Mouse (Mus musculus): ENCODE data around the gene Rpl14. TPM values are rescaled to one million over a fixed set of nuclear protein-coding genes. Genes with fewer than 3 reads are reported as not detected.
"Not testable (repeated sequence)": the region's sequence is repeated elsewhere in the genome, so short reads cannot be mapped to it uniquely, and the experiment has no call there.

Gene Rpl14
- 375 and 390 TPM in 2 replicates for polyA plus RNA-seq (2015; fragmentation: Nextera tagmentation; extraction: Ambion mirVana)

DNA sequence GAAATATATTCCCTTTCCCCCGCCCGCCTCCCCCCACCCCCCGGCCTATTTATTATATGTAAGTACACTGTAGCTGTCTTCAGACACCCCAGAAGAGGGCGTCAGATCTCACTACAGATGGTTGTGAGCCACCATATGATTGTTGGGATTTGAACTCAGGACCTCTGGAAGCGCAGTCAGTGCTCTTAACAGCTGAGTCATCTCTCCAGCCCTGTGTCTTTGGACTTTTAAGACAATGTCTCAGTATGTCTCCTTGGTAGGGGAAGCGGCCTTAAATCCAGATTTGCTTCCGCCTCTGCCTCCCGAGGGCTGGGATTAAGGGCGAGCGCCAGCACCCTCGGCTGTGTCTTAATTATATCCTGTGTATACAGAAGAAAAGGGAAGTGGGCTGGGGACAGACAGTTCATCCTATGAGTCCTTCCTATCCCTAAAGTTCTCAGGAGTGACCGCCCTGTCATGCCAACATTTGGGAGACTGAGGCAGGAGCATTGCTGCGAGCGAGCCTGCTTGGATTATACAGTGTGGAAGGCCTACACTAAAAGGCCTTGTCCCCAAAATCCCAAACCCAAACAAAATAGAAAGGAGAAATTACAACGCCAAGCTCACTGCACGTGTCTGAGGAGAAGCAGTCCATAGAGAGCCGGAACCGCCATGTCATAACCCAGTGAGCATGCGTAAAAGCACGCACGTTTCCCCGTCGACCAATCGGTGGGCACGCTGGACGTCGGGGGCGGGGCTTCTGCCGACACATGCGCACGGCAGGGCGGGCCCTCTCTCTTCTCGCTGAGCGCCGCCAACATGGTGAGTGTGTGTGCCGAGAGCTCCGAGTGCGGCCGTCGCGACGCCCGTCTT, at the start of gene Rpl14:
Gene Rpl14, plus strand, starts transcription at position 704 of the 852 bp plus-strand sequence.
- peak within 1 kb of the TSS; percentile 78 for H3K4me2 ChIP-seq (ENCODE audit: low read depth, low read length)
- H3K4me1 ChIP-seq (ENCODE audit: control insufficient read depth, insufficient read depth, low read length), result peaks cover 14% of the 10 kb centered on the region
- peak within 1 kb of the TSS; percentile 96 for H3K4me3 ChIP-seq (ENCODE audit: low read length)
- H3K9me3 ChIP-seq (replicated peaks; ENCODE audit: control insufficient read depth, low read length), result no peaks in the 10 kb centered on the region
- peak within 1 kb of the TSS; percentile 94 for H3K9ac ChIP-seq (ENCODE audit: low read length)
- H3K27ac ChIP-seq (ENCODE audit: low read length), result peak within 1 kb of the TSS; percentile 85
- H3K27me3 ChIP-seq (ENCODE audit: control insufficient read depth, insufficient read depth, low read length), result no peaks in the 10 kb centered on the region
- peaks cover 33% of the 10 kb centered on the region for H3K36me3 ChIP-seq (ENCODE audit: control insufficient read depth, insufficient read depth)
- ATAC-seq (replicated peaks; ENCODE audit: extremely low read depth, insufficient read depth, low FRiP score), result peak; percentile 95
- WGBS, result 4% methylated on average over 43 of the region's 43 CpGs

DNA sequence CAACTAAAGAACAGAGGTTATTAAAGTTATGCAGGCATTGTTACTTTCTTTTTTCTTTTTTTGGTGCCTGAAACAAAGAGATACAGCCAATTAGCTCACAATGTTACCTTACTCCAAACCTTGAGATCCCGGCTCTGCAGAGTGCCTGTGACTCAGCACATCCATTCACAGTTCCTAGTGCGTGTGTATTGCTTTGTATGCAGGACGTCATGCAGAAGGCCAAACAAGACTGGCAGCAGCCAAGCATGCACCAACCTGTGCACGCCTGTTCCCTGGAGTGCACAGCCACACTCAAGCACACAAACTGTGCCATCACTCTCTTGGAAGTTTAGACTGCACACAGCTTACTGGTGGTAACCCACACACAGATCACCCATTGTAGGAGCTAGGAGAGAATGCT, 44.0 kb upstream of the Rpl14 start:
- no peak overlapping the region for H3K27ac ChIP-seq (ENCODE audit: low read length)
- no peaks in the 10 kb centered on the region for H3K36me3 ChIP-seq (ENCODE audit: control insufficient read depth, insufficient read depth)
- ATAC-seq (replicated peaks; ENCODE audit: extremely low read depth, insufficient read depth, low FRiP score), result no peak
- no peaks in the 10 kb centered on the region for H3K27me3 ChIP-seq (ENCODE audit: control insufficient read depth, insufficient read depth, low read length)
- no peaks in the 10 kb centered on the region for H3K4me1 ChIP-seq (ENCODE audit: control insufficient read depth, insufficient read depth, low read length)
- H3K9me3 ChIP-seq (replicated peaks; ENCODE audit: control insufficient read depth, low read length), result no peaks in the 10 kb centered on the region
- H3K4me3 ChIP-seq (ENCODE audit: low read length), result no peak overlapping the region
- no peak overlapping the region for H3K4me2 ChIP-seq (ENCODE audit: low read depth, low read length)
- no peak overlapping the region for H3K9ac ChIP-seq (ENCODE audit: low read length)
- WGBS, result 76% methylated on average over 4 of the region's 4 CpGs

DNA sequence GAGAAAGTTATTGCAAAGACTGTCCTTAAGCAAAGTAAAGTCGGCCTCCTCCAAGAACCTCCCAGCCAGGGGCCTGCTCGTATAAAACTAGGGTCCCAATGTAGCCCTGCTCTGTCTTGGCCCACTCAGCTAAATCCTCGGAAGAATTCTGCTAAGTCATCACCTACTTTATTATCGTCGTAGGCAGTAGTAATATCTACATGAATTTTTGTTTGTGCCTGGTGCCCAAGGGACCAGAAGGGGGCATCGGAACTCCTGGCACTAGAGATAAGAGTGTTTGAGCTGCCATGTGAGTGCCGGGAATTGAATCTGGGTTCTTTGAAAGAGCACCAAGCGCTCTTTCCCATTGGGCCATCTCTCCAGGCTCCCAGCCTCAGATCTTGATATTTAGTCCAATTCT, 43.3 kb upstream of the Rpl14 start:
- Histone ChIP-seq H3K4me2 (ENCODE audit: low read depth, low read length) (no peak overlapping the region), H3K9ac (ENCODE audit: low read length) (no peak overlapping the region), H3K27ac (ENCODE audit: low read length) (no peak overlapping the region), H3K36me3 (ENCODE audit: control insufficient read depth, insufficient read depth) (no peaks in the 10 kb centered on the region), H3K9me3 (replicated peaks; ENCODE audit: control insufficient read depth, low read length) (no peaks in the 10 kb centered on the region), H3K27me3 (ENCODE audit: control insufficient read depth, insufficient read depth, low read length) (no peaks in the 10 kb centered on the region), H3K4me3 (ENCODE audit: low read length) (no peak overlapping the region), H3K4me1 (ENCODE audit: control insufficient read depth, insufficient read depth, low read length) (no peaks in the 10 kb centered on the region)
- ATAC-seq (replicated peaks; ENCODE audit: extremely low read depth, insufficient read depth, low FRiP score), result no peak
- WGBS, result 83% methylated on average over 8 of the region's 8 CpGs

DNA sequence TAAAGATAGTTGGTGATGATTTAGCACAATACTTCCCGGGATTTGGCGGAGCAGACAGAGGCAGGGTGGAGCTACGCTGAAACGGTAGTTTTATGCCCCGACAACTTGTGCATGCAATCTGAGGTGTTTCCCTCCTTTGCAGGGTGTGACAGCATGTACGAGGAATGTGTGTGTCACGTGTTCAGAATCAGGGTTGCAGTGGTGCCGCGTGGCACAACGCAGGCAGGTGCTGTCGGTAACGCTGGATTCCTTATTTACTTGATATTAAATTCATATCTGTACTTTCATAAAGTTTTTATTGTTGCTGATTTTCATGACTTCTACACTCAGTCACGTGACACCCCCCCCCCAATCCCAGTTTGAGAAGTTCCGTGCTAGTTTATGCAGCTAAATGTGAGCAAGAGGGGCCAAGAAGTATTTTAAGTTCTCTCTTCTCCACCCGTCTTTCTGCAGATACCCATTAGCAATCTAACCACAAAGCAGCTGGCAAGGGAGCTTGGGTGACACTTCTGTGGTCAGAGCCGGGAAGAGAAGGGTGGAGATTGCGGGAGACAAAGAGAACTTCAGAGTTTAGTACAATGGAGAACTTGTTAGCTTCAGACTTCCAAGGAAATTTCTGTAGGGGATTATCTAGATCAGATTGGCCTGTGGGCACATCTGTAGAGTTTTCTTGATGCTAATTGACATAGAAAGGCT, 42.3 kb upstream of the Rpl14 start:
- H3K4me2 ChIP-seq (ENCODE audit: low read depth, low read length), result no peak overlapping the region
- H3K9me3 ChIP-seq (replicated peaks; ENCODE audit: control insufficient read depth, low read length), result 0 out of 2 replicates have a peak, but pooled peaks cover 3% of the 10 kb centered on the region
- no peak overlapping the region for H3K27ac ChIP-seq (ENCODE audit: low read length)
- no peak overlapping the region for H3K9ac ChIP-seq (ENCODE audit: low read length)
- no peaks in the 10 kb centered on the region for H3K4me1 ChIP-seq (ENCODE audit: control insufficient read depth, insufficient read depth, low read length)
- no peak overlapping the region for H3K4me3 ChIP-seq (ENCODE audit: low read length)
- no peaks in the 10 kb centered on the region for H3K27me3 ChIP-seq (ENCODE audit: control insufficient read depth, insufficient read depth, low read length)
- WGBS, result 78% methylated on average over 17 of the region's 17 CpGs
- ATAC-seq (replicated peaks; ENCODE audit: extremely low read depth, insufficient read depth, low FRiP score), result no peak
- no peaks in the 10 kb centered on the region for H3K36me3 ChIP-seq (ENCODE audit: control insufficient read depth, insufficient read depth)

DNA sequence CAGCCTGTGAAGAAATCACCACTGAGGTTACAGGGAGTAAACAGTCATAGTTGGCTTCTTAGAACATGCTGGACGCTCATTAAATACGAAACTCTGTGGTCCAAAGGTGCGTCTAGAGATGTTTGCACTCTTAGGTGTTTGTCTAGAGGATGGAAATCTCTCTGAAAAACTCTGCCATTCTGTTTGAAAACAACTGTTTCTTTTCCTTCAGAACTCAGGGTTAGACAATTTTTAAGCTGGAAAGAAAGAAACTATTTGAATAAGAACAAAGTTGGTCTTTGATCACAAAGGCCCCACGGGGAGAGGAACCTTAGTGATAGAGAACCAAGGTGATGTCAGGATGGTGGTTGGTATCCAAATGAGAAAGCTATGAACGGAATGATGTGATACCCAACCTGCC, 40.8 kb upstream of the Rpl14 start:
- WGBS, result 79% methylated on average over 5 of the region's 5 CpGs

DNA sequence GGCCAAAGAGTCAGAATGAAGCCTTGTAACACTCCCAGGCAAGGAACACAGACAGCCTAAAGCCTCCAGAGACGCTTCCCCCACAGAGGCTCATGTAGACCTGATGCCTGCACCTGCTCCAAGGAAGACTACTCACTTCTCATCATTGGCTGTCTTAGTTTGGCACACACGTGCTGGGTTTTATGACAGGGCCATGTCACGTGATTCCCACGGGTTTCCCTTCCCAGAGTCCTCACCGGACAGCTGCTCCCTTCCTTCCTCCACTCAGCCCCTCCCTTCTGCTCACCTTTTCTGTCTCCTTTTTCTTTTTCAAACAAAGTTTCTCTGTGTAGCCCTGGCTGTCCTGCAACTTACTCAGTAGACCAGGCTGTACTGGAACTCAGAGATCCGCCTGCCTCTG, 39.2 kb upstream of the Rpl14 start:
- H3K36me3 ChIP-seq (ENCODE audit: control insufficient read depth, insufficient read depth), result no peaks in the 10 kb centered on the region
- WGBS, result 84% methylated on average over 6 of the region's 6 CpGs
- H3K27ac ChIP-seq (ENCODE audit: low read length), result no peak overlapping the region
- no peaks in the 10 kb centered on the region for H3K27me3 ChIP-seq (ENCODE audit: control insufficient read depth, insufficient read depth, low read length)
- H3K9me3 ChIP-seq (replicated peaks; ENCODE audit: control insufficient read depth, low read length), result 0 out of 2 replicates have a peak, but pooled peaks cover 3% of the 10 kb centered on the region
- no peak overlapping the region for H3K4me2 ChIP-seq (ENCODE audit: low read depth, low read length)
- no peak for ATAC-seq (replicated peaks; ENCODE audit: extremely low read depth, insufficient read depth, low FRiP score)
- no peak overlapping the region for H3K4me3 ChIP-seq (ENCODE audit: low read length)
- no peak overlapping the region for H3K9ac ChIP-seq (ENCODE audit: low read length)
- H3K4me1 ChIP-seq (ENCODE audit: control insufficient read depth, insufficient read depth, low read length), result no peaks in the 10 kb centered on the region

More for the DNA sequence above, 40.8 kb upstream of the Rpl14 start:
- Histone ChIP-seq H3K9ac (ENCODE audit: low read length) (no peak overlapping the region), H3K4me3 (ENCODE audit: low read length) (no peak overlapping the region), H3K27ac (ENCODE audit: low read length) (no peak overlapping the region), H3K9me3 (replicated peaks; ENCODE audit: control insufficient read depth, low read length) (0 out of 2 replicates have a peak, but pooled peaks cover 3% of the 10 kb centered on the region), H3K36me3 (ENCODE audit: control insufficient read depth, insufficient read depth) (no peaks in the 10 kb centered on the region), H3K4me2 (ENCODE audit: low read depth, low read length) (no peak overlapping the region), H3K27me3 (ENCODE audit: control insufficient read depth, insufficient read depth, low read length) (no peaks in the 10 kb centered on the region), H3K4me1 (ENCODE audit: control insufficient read depth, insufficient read depth, low read length) (no peaks in the 10 kb centered on the region)
- no peak for ATAC-seq (replicated peaks; ENCODE audit: extremely low read depth, insufficient read depth, low FRiP score)

DNA sequence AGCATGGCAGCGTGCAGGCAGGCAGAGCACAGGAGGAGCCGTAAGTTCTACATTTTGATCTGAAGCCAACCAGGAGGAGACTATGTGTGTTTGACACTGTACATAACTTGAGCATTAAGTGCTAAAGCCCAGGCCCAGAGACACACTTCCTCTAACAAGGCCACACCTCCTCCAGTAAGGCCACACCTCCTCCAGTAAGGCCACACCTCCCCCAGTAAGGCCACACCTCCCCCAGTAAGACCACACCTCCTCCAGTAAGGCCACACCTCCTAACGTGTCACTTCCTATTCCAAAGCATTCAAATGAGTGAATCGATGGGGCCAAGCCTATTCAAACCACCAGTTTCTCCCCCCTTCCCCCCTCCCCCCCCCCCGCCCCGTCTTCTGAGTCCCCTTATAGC, 38.6 kb upstream of the Rpl14 start:
- Histone ChIP-seq H3K4me2 (ENCODE audit: low read depth, low read length) (no peak overlapping the region), H3K9ac (ENCODE audit: low read length) (no peak overlapping the region), H3K9me3 (replicated peaks; ENCODE audit: control insufficient read depth, low read length) (0 out of 2 replicates have a peak, but pooled peaks cover 3% of the 10 kb centered on the region), H3K4me3 (ENCODE audit: low read length) (no peak overlapping the region), H3K4me1 (ENCODE audit: control insufficient read depth, insufficient read depth, low read length) (no peaks in the 10 kb centered on the region), H3K27ac (ENCODE audit: low read length) (no peak overlapping the region), H3K27me3 (ENCODE audit: control insufficient read depth, insufficient read depth, low read length) (no peaks in the 10 kb centered on the region), H3K36me3 (ENCODE audit: control insufficient read depth, insufficient read depth) (no peaks in the 10 kb centered on the region)
- WGBS, result 76% methylated on average over 6 of the region's 6 CpGs
- no peak for ATAC-seq (replicated peaks; ENCODE audit: extremely low read depth, insufficient read depth, low FRiP score)

DNA sequence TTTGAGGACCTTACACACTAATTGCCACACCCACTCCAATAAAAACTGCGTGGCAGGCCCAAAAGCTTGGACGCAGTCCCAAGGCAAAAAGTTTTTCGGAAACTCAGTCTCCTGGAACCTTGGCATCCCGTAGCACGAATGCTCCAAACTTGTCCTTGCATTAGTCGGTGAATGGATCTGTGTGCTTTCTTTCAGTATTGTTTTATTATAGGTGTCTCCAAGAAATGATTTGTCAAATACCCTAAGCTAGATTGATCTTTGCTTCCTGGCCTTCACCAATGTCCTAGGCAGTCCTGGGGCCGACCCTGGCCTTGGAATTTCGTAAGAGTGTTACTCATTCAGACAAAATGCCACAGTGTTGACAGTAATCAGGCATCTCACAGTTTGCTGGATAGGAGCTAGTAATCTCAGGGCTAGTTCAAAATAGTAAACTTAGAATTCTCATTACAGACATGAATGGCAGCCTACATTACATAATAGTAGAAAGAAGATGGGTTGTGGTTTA, 37.7 kb upstream of the Rpl14 start:
- not testable (repeated sequence) for H3K36me3 ChIP-seq (ENCODE audit: control insufficient read depth, insufficient read depth); H3K4me2 ChIP-seq (ENCODE audit: low read depth, low read length); H3K4me1 ChIP-seq (ENCODE audit: control insufficient read depth, insufficient read depth, low read length); H3K9ac ChIP-seq (ENCODE audit: low read length); H3K4me3 ChIP-seq (ENCODE audit: low read length); H3K27ac ChIP-seq (ENCODE audit: low read length); ATAC-seq (replicated peaks; ENCODE audit: extremely low read depth, insufficient read depth, low FRiP score); H3K27me3 ChIP-seq (ENCODE audit: control insufficient read depth, insufficient read depth, low read length); H3K9me3 ChIP-seq (replicated peaks; ENCODE audit: control insufficient read depth, low read length)
- WGBS, result 89% methylated on average over 8 of the region's 8 CpGs
